Mouse (Mus musculus) embryonic facial prominence, embryonic 14.5 days (tissue): ENCODE data around the gene Mpig6b. TPM values are rescaled to one million over a fixed set of nuclear protein-coding genes. Genes with fewer than 3 reads are reported as not detected.

Experiments used
- ATAC-seq: fragments of 200-750 bp; cut with Nextera tagmentation; 2 replicates; pipeline ENCODE4 v1.8.0; 2017; ENCODE audit warnings: low read depth, moderate number of reproducible peaks, moderate TSS enrichment
- DNase-seq: peaks from one replicate; pipeline ENCODE4 v3.0.0-alpha.2; 2015; ENCODE audit warnings: low spot score
- H3K27ac ChIP-seq: fragments of 300-500 bp; sonication (generic); replicated peaks from 2 replicates; pipeline ENCODE4 v1.5.1; 2014; ENCODE audit warnings: low read depth, mild to moderate bottlenecking, low read length, moderate library complexity
- H3K27me3 ChIP-seq: fragments of 300-500 bp; sonication (generic); replicated peaks from 2 replicates; pipeline ENCODE4 v1.6.1; 2014; ENCODE audit warnings: low read length; ENCODE audit not compliant: control insufficient read depth, insufficient read depth
- H3K36me3 ChIP-seq: fragments of 300-500 bp; sonication (generic); 2 replicates; pipeline ENCODE4 v1.6.1; 2014; ENCODE audit warnings: low read length, mixed read lengths; ENCODE audit not compliant: control insufficient read depth, insufficient read depth
- H3K4me1 ChIP-seq: fragments of 300-500 bp; sonication (generic); 2 replicates; pipeline ENCODE4 v1.6.1; 2014; ENCODE audit warnings: antibody characterized with exemption, low read length; ENCODE audit not compliant: control insufficient read depth, insufficient read depth
- H3K4me2 ChIP-seq: fragments of 300-500 bp; sonication (generic); 2 replicates; pipeline ENCODE4 v1.6.1; 2014; ENCODE audit warnings: low read depth, mild to moderate bottlenecking, low read length, moderate library complexity, mixed read lengths
- H3K4me3 ChIP-seq: fragments of 300-500 bp; sonication (generic); 2 replicates; pipeline ENCODE4 v1.5.1; 2014; ENCODE audit warnings: low read depth, mild to moderate bottlenecking, low read length
- H3K9ac ChIP-seq: fragments of 300-500 bp; sonication (generic); 2 replicates; pipeline ENCODE4 v1.6.1; 2014; ENCODE audit warnings: low read depth, mild to moderate bottlenecking, low read length, moderate library complexity, mixed read lengths
- H3K9me3 ChIP-seq: fragments of 300-500 bp; sonication (generic); 2 replicates; pipeline ENCODE4 v1.6.1; 2016; ENCODE audit warnings: low read length; ENCODE audit not compliant: control insufficient read depth
- WGBS: fragments of 180-500 bp; shearing (Covaris S2); extraction: QIAGEN DNeasy Blood & Tissue Kit; methylation state at CpG from one replicate; pipeline ENCODE4 v1.1.7; 2014; 5-methylcytosine and 5-hydroxymethylcytosine counted together
- polyA plus RNA-seq: library from polyadenylated mRNA; unstranded; fragments of >200 nt; fragmentation: Nextera tagmentation; extraction: Ambion mirVana; gene quantifications from 2 replicates; pipeline ENCODE4 v1.2.1, GENCODE M21; 2014

The Mpig6b gene
- polyA plus RNA-seq, 1 experiment from 2014 or later: 0.96 TPM

- no peak for DNase-seq
- WGBS: 71% methylated on average over 17 of the region's 17 CpGs
- ATAC-seq: no peak
- H3K9ac ChIP-seq: no peak overlapping the region
- H3K4me2 ChIP-seq: no peak overlapping the region
- H3K9me3 ChIP-seq: no peaks in the 10 kb centered on the region
- H3K27me3 ChIP-seq: peaks cover 20% of the 10 kb centered on the region
- H3K4me3 ChIP-seq: no peak overlapping the region
- H3K4me1 ChIP-seq: peaks cover 6% of the 10 kb centered on the region; the same call in 1 of the 2 replicates
- H3K27ac ChIP-seq: no peak overlapping the region
- no peaks in the 10 kb centered on the region; the same call in 1 of the 2 replicates for H3K36me3 ChIP-seq
Observed at GRCm38 (mm10) chr17:35068213-35068914, 2.4 kb upstream of the Mpig6b start.

GRCm38 (mm10) chr17:35064951-35065947 is 735 bp downstream of the Mpig6b start, which contains the start of gene Ly6g6c:
Gene Ly6g6c (plus strand): TSS chr17:35065388.
- WGBS: 2% methylated on average over 44 of the region's 48 CpGs
- Histone ChIP-seq H3K36me3 (peaks cover 27% of the 10 kb centered on the region), H3K27me3 (peaks cover 20% of the 10 kb centered on the region), H3K9ac (peak within 1 kb of the TSS; percentile 56), H3K4me1 (peaks cover 6% of the 10 kb centered on the region; the same call in 1 of the 2 replicates), H3K27ac (peak within 1 kb of the TSS; percentile 54), H3K4me3 (peak within 1 kb of the TSS; percentile 34), H3K4me2 (peak within 1 kb of the TSS; percentile 61), H3K9me3 (no peaks in the 10 kb centered on the region)
- DNase-seq: peak; percentile 87
- peak; percentile 71 for ATAC-seq

GRCm38 (mm10) chr17:35064378-35064877 is 1.6 kb downstream of the Mpig6b start:
- peak overlapping the region; percentile 56; the same call in 1 of the 2 replicates for H3K9ac ChIP-seq
- H3K27ac ChIP-seq: peak overlapping the region; percentile 54
- no peak for DNase-seq

GRCm38 (mm10) chr17:35063466-35063865 is 2.5 kb downstream of the Mpig6b start:
- DNase-seq (no peak), ATAC-seq (no peak)
- no peak overlapping the region for H3K9ac ChIP-seq
- H3K4me3 ChIP-seq: no peak overlapping the region
- peaks cover 27% of the 10 kb centered on the region for H3K36me3 ChIP-seq
- H3K27me3 ChIP-seq: peaks cover 20% of the 10 kb centered on the region
- no peak overlapping the region for H3K27ac ChIP-seq
- H3K4me1 ChIP-seq: peaks cover 6% of the 10 kb centered on the region; the same call in 1 of the 2 replicates
- no peaks in the 10 kb centered on the region for H3K9me3 ChIP-seq
- no peak overlapping the region for H3K4me2 ChIP-seq
- WGBS: 93% methylated on average over 3 of the region's 3 CpGs

More at GRCm38 (mm10) chr17:35064378-35064877, 1.6 kb downstream of the Mpig6b start:
- no peaks in the 10 kb centered on the region for H3K9me3 ChIP-seq
- peaks cover 6% of the 10 kb centered on the region; the same call in 1 of the 2 replicates for H3K4me1 ChIP-seq
- peaks cover 20% of the 10 kb centered on the region for H3K27me3 ChIP-seq
- ATAC-seq: no peak
- WGBS: 21% methylated on average over 9 of the region's 10 CpGs
- H3K36me3 ChIP-seq: peaks cover 27% of the 10 kb centered on the region
- peak overlapping the region; percentile 34 for H3K4me3 ChIP-seq
- H3K4me2 ChIP-seq: peak overlapping the region; percentile 61

- Histone ChIP-seq H3K9ac (no peak overlapping the region), H3K27ac (no peak overlapping the region), H3K4me2 (peak overlapping the region; percentile 86), H3K9me3 (no peaks in the 10 kb centered on the region), H3K36me3 (peaks cover 44% of the 10 kb centered on the region), H3K4me3 (no peak overlapping the region), H3K27me3 (peaks cover 10% of the 10 kb centered on the region), H3K4me1 (peaks cover 6% of the 10 kb centered on the region; the same call in 1 of the 2 replicates)
- ATAC-seq (no peak), DNase-seq (no peak)
- 74% methylated on average over 8 of the region's 8 CpGs for WGBS
Observed at GRCm38 (mm10) chr17:35061299-35061698, 4.7 kb downstream of the Mpig6b start.

- ATAC-seq: no peak
- peaks cover 7% of the 10 kb centered on the region for H3K27me3 ChIP-seq
- H3K27ac ChIP-seq: no peak overlapping the region
- no peak for DNase-seq
- H3K4me1 ChIP-seq: peaks cover 6% of the 10 kb centered on the region; the same call in 1 of the 2 replicates
- peak overlapping the region; percentile 86 for H3K4me2 ChIP-seq
- H3K9ac ChIP-seq: peak overlapping the region; percentile 85
- peaks cover 49% of the 10 kb centered on the region for H3K36me3 ChIP-seq
- H3K4me3 ChIP-seq: peak overlapping the region; percentile 65
- H3K9me3 ChIP-seq: no peaks in the 10 kb centered on the region
- WGBS: 58% methylated on average over 22 of the region's 22 CpGs
Observed at GRCm38 (mm10) chr17:35060737-35061297, 5.2 kb downstream of the Mpig6b start.

GRCm38 (mm10) chr17:35060071-35060470 is 5.9 kb downstream of the Mpig6b start:
- Histone ChIP-seq H3K4me3 (peak overlapping the region; percentile 65), H3K4me1 (peaks cover 6% of the 10 kb centered on the region; the same call in 1 of the 2 replicates), H3K27ac (peak overlapping the region; percentile 92; the same call in 1 of the 2 replicates), H3K27me3 (peaks cover under 1% of the 10 kb centered on the region; the same call in 1 of the 2 replicates), H3K4me2 (peak overlapping the region; percentile 86), H3K36me3 (peaks cover 57% of the 10 kb centered on the region), H3K9ac (peak overlapping the region; percentile 85), H3K9me3 (no peaks in the 10 kb centered on the region)
- WGBS: 27% methylated on average over 14 of the region's 14 CpGs
- ATAC-seq (no peak), DNase-seq (no peak)
